Mouse (Mus musculus) kidney, embryonic 15.5 days (tissue): Measurements from ENCODE around the gene Ifng. TPM values are rescaled to one million over a fixed set of nuclear protein-coding genes. Genes with fewer than 3 reads are reported as not detected.
"Not testable (repeated sequence)": the region's sequence is repeated elsewhere in the genome, so short reads cannot be mapped to it uniquely, and the experiment has no call there.

Experiments
- ATAC-seq: fragments of 200-750 bp; cut with Nextera tagmentation; replicated peaks from 2 replicates; pipeline ENCODE4 v1.8.0; 2017; ENCODE audit warnings: moderate TSS enrichment; ENCODE audit not compliant: low FRiP score
- H3K27ac ChIP-seq: fragments of 300-500 bp; sonication (generic); 2 replicates; pipeline ENCODE4 v1.5.1; 2015; ENCODE audit warnings: mild to moderate bottlenecking, inconsistent platforms
- H3K27me3 ChIP-seq: fragments of 300-500 bp; sonication (generic); 2 replicates; pipeline ENCODE4 v1.6.1; 2015; ENCODE audit warnings: inconsistent platforms
- H3K36me3 ChIP-seq: fragments of 300-500 bp; sonication (generic); 2 replicates; pipeline ENCODE4 v1.6.1; 2015; ENCODE audit warnings: inconsistent platforms
- H3K4me1 ChIP-seq: fragments of 300-500 bp; sonication (generic); 2 replicates; pipeline ENCODE4 v1.6.1; 2015; ENCODE audit warnings: inconsistent platforms
- H3K4me2 ChIP-seq: fragments of 300-500 bp; sonication (generic); 2 replicates; pipeline ENCODE4 v1.6.1; 2015; ENCODE audit warnings: moderate library complexity, mild to moderate bottlenecking, inconsistent platforms
- H3K4me3 ChIP-seq: fragments of 300-500 bp; sonication (generic); replicated peaks from 2 replicates; pipeline ENCODE4 v1.5.1; 2015; ENCODE audit warnings: mild to moderate bottlenecking, inconsistent platforms
- H3K9ac ChIP-seq: fragments of 300-500 bp; sonication (generic); 2 replicates; pipeline ENCODE4 v1.6.1; 2015; ENCODE audit warnings: mild to moderate bottlenecking, inconsistent platforms
- H3K9me3 ChIP-seq: fragments of 300-500 bp; sonication (generic); replicated peaks from 2 replicates; pipeline ENCODE4 v1.6.1; 2016; ENCODE audit warnings: inconsistent platforms
- WGBS: fragments of 180-500 bp; shearing (Covaris S2); methylation state at CpG from one replicate; pipeline ENCODE4 v1.1.7; 2015; ENCODE audit warnings: mixed read lengths; 5-methylcytosine and 5-hydroxymethylcytosine counted together
- polyA plus RNA-seq: library from polyadenylated mRNA; unstranded; fragments of >200 nt; fragmentation: Nextera tagmentation; extraction: Ambion mirVana; gene quantifications from 2 replicates; pipeline ENCODE4 v1.2.1, GENCODE M21; 2015

The Ifng gene
- polyA plus RNA-seq, 1 experiment from 2014 or later, result not detected

DNA sequence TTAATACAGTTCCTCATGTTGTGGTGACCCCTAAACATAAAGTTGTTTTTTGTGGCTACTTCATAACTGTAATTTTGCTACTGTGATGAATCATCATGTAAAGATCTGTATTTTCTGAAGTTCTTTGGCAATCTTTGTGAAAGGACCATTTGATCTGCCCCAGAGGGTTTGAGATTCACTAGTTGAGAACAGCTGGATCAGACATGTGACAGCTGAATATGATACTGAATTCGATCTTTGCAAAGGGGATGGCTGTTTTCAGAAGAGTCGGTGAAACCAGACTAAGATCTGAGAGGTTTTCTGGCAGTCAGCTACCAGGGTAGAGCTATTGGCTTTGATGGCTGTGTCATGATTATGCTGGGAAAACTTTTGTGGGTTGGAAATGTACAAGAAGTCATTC lies 10.9 kb downstream of the Ifng start:
- no peak overlapping the region for H3K9ac ChIP-seq
- H3K27me3 ChIP-seq, result no peaks in the 10 kb centered on the region
- H3K4me3 ChIP-seq, result no peak overlapping the region
- H3K4me2 ChIP-seq, result no peak overlapping the region
- ATAC-seq, result no peak
- no peak overlapping the region for H3K27ac ChIP-seq
- no peaks in the 10 kb centered on the region for H3K9me3 ChIP-seq
- H3K4me1 ChIP-seq, result no peaks in the 10 kb centered on the region
- WGBS, result 63% methylated on average over 2 of the region's 2 CpGs
- H3K36me3 ChIP-seq, result no peaks in the 10 kb centered on the region

GRCm38 (mm10) chr10:118458729-118459128 lies 17.9 kb downstream of the Ifng start:
- H3K4me1 ChIP-seq, result no peaks in the 10 kb centered on the region
- ATAC-seq, result no peak
- H3K36me3 ChIP-seq, result no peaks in the 10 kb centered on the region
- H3K9ac ChIP-seq, result no peak overlapping the region
- no peak overlapping the region for H3K4me3 ChIP-seq
- WGBS, result 90% methylated on average over 4 of the region's 4 CpGs
- no peaks in the 10 kb centered on the region for H3K9me3 ChIP-seq
- H3K27ac ChIP-seq, result no peak overlapping the region
- H3K4me2 ChIP-seq, result no peak overlapping the region
- no peaks in the 10 kb centered on the region for H3K27me3 ChIP-seq

- no peak for ATAC-seq
- WGBS, result 81% methylated on average over 6 of the region's 6 CpGs
- H3K4me1 ChIP-seq, result no peaks in the 10 kb centered on the region
- H3K9me3 ChIP-seq, result peaks cover 5% of the 10 kb centered on the region; the same call in 1 of the 2 replicates
- no peak overlapping the region for H3K9ac ChIP-seq
- H3K4me3 ChIP-seq, result no peak overlapping the region
- H3K4me2 ChIP-seq, result no peak overlapping the region
- H3K27ac ChIP-seq, result no peak overlapping the region
- H3K27me3 ChIP-seq, result no peaks in the 10 kb centered on the region
- no peaks in the 10 kb centered on the region for H3K36me3 ChIP-seq
Observed at GRCm38 (mm10) chr10:118461126-118461767, 20.4 kb downstream of the Ifng start.

DNA sequence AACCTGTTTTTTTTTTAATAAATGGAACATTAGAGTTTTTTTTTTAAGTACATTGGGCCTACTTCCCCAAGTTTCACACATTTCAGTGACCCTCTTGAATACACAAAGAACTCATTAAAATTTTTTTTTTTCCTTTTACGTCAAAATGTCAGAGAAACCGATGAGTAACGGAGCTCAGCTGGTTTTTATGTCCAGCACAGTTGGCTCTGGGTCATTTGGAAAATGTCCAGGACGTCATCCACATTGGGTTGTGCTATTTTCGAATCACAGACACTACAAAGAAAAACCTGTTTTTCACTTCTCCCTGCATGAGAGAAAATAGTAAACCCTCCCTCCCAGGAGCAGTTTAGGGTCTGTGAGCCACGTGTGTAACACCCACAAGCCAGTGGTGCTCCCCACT lies 25.6 kb downstream of the Ifng start:
- ATAC-seq, result no peak
- no peaks in the 10 kb centered on the region for H3K36me3 ChIP-seq
- no peak overlapping the region for H3K4me2 ChIP-seq
- H3K4me3 ChIP-seq, result no peak overlapping the region
- peaks cover 5% of the 10 kb centered on the region; the same call in 1 of the 2 replicates for H3K9me3 ChIP-seq
- H3K4me1 ChIP-seq, result no peaks in the 10 kb centered on the region
- no peaks in the 10 kb centered on the region for H3K27me3 ChIP-seq
- no peak overlapping the region for H3K27ac ChIP-seq
- no peak overlapping the region for H3K9ac ChIP-seq
- WGBS, result 47% methylated on average over 6 of the region's 6 CpGs

DNA sequence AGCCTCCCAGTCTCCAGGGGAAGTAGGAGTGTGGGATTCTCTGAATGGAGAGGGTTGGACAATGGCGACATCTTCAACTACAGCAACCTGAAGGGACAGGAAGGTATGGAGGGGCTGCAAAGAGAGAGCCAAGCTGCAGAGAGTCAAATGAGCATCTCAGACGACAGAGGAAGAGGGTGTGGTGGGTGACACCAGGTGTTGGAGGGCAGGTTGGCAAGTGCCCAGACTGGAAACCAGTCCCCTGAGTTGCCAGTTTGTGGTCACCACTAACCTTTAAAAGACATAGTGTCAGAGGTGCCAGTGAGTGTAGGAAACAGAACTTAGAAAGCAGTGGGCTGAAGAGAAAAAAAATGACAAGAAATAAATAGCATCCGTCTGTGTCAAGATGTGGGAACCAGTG lies 28.2 kb downstream of the Ifng start:
- no peak overlapping the region for H3K4me3 ChIP-seq
- no peaks in the 10 kb centered on the region for H3K27me3 ChIP-seq
- peaks cover 3% of the 10 kb centered on the region; the same call in 1 of the 2 replicates for H3K9me3 ChIP-seq
- H3K9ac ChIP-seq, result no peak overlapping the region
- H3K36me3 ChIP-seq, result no peaks in the 10 kb centered on the region
- H3K27ac ChIP-seq, result no peak overlapping the region
- H3K4me1 ChIP-seq, result no peaks in the 10 kb centered on the region
- WGBS, result 90% methylated on average over 3 of the region's 3 CpGs
- H3K4me2 ChIP-seq, result no peak overlapping the region
- ATAC-seq, result no peak

DNA sequence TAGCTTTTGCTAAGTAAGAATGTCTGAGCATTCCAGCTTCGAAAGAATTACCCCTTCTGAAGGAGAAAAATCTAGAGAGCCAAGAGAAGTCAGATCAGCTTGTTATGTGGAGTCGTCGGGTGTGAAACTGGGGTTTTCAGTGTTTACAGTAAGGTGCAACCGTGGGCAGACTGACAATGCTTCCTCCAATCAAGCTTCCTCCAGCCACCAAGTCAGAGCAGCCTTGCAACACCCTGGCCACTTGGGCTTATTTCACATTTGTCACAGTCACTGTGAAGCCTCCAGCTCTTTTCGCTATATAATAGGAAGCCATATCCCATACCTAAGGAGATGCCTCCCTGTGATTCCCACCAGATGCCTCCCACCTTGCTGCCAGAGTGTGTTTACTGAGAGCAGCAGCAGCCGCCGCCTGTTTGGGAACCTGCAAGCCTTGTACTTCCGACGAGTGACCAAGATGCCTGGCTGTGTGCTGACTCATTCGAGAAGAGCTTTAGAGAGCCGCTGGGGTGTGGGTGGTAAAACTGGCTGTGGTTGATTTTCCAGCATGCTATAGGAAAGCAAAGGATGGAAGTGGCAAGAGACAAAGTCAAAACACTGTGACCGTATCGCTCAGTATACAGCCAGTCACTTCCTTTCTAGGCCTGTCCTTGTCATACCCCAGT lies 29.6 kb downstream of the Ifng start:
- no peak overlapping the region for H3K4me3 ChIP-seq
- H3K4me1 ChIP-seq, result no peaks in the 10 kb centered on the region
- 70% methylated on average over 13 of the region's 13 CpGs for WGBS
- H3K9ac ChIP-seq, result no peak overlapping the region
- no peaks in the 10 kb centered on the region for H3K9me3 ChIP-seq
- no peaks in the 10 kb centered on the region for H3K36me3 ChIP-seq
- H3K27me3 ChIP-seq, result no peaks in the 10 kb centered on the region
- no peak overlapping the region for H3K4me2 ChIP-seq
- no peak overlapping the region for H3K27ac ChIP-seq
- no peak for ATAC-seq

DNA sequence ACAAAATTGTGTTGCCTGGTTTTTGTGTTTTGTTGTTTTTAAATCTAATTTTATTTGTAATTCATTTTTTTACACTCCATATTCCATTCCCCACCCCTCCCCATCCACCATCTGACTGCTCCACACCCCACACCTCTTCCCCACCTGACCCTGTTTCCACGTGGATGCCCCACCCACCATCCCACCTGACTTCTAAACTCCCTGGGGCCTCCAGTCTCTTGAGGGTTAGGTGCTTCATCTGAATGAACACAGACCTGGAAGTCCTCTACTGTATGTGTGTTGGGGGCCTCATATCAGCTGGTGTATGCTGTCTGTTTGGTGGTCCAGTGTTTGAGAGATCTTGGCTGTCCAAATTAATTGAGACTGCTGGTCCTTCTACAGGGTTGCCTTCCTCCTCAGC lies 32.0 kb downstream of the Ifng start:
- H3K4me1 ChIP-seq, H3K27me3 ChIP-seq, H3K27ac ChIP-seq, H3K4me2 ChIP-seq, H3K4me3 ChIP-seq, H3K9me3 ChIP-seq, H3K9ac ChIP-seq, ATAC-seq, H3K36me3 ChIP-seq: not testable (repeated sequence)
- WGBS, result 91% methylated on average over 1 of the region's 1 CpGs

- WGBS, result 94% methylated on average over 2 of the region's 2 CpGs
- H3K36me3 ChIP-seq, result no peaks in the 10 kb centered on the region
Observed at GRCm38 (mm10) chr10:118476696-118477095, 35.9 kb downstream of the Ifng start.

DNA sequence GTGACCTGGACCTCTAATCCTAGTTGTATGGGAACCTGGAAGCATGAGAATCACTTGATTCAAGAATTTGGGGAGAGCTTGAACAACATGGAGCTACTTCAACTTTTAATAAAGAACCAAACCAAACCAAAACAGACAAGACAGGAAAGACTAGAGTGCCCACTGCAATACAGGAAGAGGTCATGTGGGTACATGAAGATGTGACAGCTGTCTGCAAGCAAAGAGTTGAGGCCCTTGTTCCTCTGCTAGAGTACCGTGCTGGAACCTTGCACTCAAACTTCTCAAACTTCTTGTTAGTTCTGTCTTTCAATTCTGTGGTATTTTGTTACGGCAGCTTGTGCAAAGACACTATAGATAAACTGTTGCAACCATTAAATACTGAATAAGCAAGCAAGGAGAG lies 36.5 kb downstream of the Ifng start:
- H3K4me1 ChIP-seq, result no peaks in the 10 kb centered on the region
- no peak for ATAC-seq
- no peak overlapping the region for H3K9ac ChIP-seq
- no peaks in the 10 kb centered on the region for H3K9me3 ChIP-seq
- no peaks in the 10 kb centered on the region for H3K27me3 ChIP-seq
- 83% methylated on average over 2 of the region's 2 CpGs for WGBS
- no peaks in the 10 kb centered on the region for H3K36me3 ChIP-seq
- H3K4me3 ChIP-seq, result no peak overlapping the region
- no peak overlapping the region for H3K4me2 ChIP-seq
- no peak overlapping the region for H3K27ac ChIP-seq

More at GRCm38 (mm10) chr10:118476696-118477095, 35.9 kb downstream of the Ifng start:
- Histone ChIP-seq H3K4me3 (no peak overlapping the region), H3K9me3 (no peaks in the 10 kb centered on the region), H3K4me1 (no peaks in the 10 kb centered on the region), H3K27me3 (no peaks in the 10 kb centered on the region), H3K4me2 (no peak overlapping the region), H3K9ac (no peak overlapping the region), H3K27ac (no peak overlapping the region)
- no peak for ATAC-seq

DNA sequence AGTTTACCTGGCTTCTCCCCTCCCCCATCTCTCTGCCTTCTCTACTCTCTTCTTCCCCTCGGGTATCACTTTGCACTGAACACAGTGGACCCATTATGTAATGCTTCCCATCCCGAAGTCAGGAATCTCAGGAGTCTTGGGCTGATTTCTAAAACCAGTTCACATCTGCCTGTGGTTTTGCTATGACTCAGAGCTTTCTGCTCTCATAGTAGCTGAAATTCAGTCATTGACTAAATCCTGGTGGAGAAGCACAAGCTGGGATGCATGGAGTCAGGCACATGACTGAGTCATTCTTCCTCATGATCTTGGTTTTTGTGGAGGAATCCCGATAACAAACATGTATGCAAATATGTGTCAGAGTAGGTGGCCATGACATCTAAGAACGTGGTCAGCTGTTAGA lies 38.4 kb downstream of the Ifng start:
- ATAC-seq, result no peak
- H3K4me2 ChIP-seq, result no peak overlapping the region
- H3K4me1 ChIP-seq, result no peaks in the 10 kb centered on the region
- no peak overlapping the region for H3K27ac ChIP-seq
- H3K36me3 ChIP-seq, result no peaks in the 10 kb centered on the region
- no peak overlapping the region for H3K9ac ChIP-seq
- 79% methylated on average over 4 of the region's 4 CpGs for WGBS
- no peaks in the 10 kb centered on the region for H3K9me3 ChIP-seq
- no peak overlapping the region for H3K4me3 ChIP-seq
- H3K27me3 ChIP-seq, result no peaks in the 10 kb centered on the region

GRCm38 (mm10) chr10:118480118-118480517 lies 39.3 kb downstream of the Ifng start:
- WGBS, result 95% methylated on average over 5 of the region's 5 CpGs
- Histone ChIP-seq H3K27me3 (no peaks in the 10 kb centered on the region), H3K9ac (no peak overlapping the region), H3K4me1 (no peaks in the 10 kb centered on the region), H3K4me2 (no peak overlapping the region), H3K9me3 (no peaks in the 10 kb centered on the region), H3K27ac (no peak overlapping the region), H3K4me3 (no peak overlapping the region), H3K36me3 (no peaks in the 10 kb centered on the region)
- ATAC-seq, result no peak

DNA sequence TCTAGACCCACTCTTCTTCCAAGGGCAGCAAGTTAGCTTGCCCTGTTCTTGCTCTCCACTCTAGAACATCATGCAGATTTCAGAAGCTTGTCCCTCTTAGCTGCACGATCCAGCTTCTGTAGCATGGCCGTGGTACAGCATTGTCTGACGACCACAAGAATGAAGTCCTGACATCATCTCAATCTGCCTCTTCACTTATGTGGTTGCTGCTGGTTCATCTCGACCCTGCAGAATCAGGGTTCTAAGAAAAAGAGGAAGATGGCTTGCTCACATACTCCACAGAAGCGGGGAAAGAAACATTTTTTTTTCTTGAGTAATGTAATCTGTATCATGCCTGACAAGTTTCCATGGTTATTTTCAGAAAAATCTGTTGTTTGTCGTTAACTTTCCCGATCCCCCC lies 39.9 kb downstream of the Ifng start:
- Histone ChIP-seq H3K9ac (no peak overlapping the region), H3K27me3 (no peaks in the 10 kb centered on the region), H3K36me3 (no peaks in the 10 kb centered on the region), H3K4me2 (no peak overlapping the region), H3K9me3 (no peaks in the 10 kb centered on the region), H3K4me3 (no peak overlapping the region), H3K4me1 (no peaks in the 10 kb centered on the region), H3K27ac (no peak overlapping the region)
- ATAC-seq, result no peak
- 85% methylated on average over 7 of the region's 7 CpGs for WGBS

GRCm38 (mm10) chr10:118494109-118494508 lies 53.3 kb downstream of the Ifng start:
- H3K36me3 ChIP-seq, result no peaks in the 10 kb centered on the region
- H3K27ac ChIP-seq, result no peak overlapping the region
- no peaks in the 10 kb centered on the region for H3K9me3 ChIP-seq
- no peaks in the 10 kb centered on the region for H3K4me1 ChIP-seq
- H3K4me2 ChIP-seq, result no peak overlapping the region
- 100% methylated on average over 1 of the region's 1 CpGs for WGBS
- no peaks in the 10 kb centered on the region for H3K27me3 ChIP-seq
- no peak overlapping the region for H3K9ac ChIP-seq
- no peak overlapping the region for H3K4me3 ChIP-seq
- ATAC-seq, result no peak
